35 mouse cellular contexts compared by ENCODE assay signal in the genomic region with DNA sequence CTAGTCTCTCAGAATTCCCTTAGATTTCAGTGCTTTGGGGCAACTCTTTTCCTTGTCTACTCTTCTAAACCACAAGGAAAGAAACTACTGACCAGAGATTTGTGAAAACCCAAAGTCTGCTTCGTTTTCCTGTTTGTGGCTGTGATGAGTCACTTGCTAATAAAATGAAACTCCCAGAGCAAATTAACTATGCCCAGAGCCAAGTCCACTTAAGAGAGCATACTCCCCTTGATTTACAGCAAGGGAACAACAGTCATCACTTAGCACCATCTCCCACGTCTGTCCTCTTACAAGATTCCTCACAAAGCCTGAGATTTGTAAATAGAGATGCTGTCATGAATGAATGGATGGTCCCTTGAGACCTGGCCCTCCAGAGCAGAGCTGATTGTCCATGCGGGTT. TPM values are rescaled to one million over a fixed set of nuclear protein-coding genes. Genes with fewer than 3 reads are reported as not detected.
DNase-seq lines count a peak whose midpoint lies in the region; ATAC-seq and TF ChIP-seq lines count a peak whose summit lies in the region.
"Had no signal": no experiment of that assay in that cellular context is flagged by ENCODE, and none has a peak within 500 bp of the region (broad histone marks: within the 10 kb centered on the region; RNA-seq: fewer than 3 reads in every experiment).

No protein-coding gene starts in this region.

- no peaks in the 10 kb centered on the region for H3K4me1 ChIP-seq in intestine, postnatal 0 days (replicated peaks; ENCODE audit: control insufficient read depth, insufficient read depth, low read length)
- no peaks in the 10 kb centered on the region for H3K4me1 ChIP-seq in midbrain, postnatal 0 days (ENCODE audit: insufficient read depth, low read length)
- H3K4me1 ChIP-seq: embryonic facial prominence, embryonic 15.5 days; forebrain, embryonic 12.5 days; hindbrain, embryonic 12.5 days; midbrain, embryonic 12.5 days had no signal

- no peaks in the 10 kb centered on the region for H3K9me3 ChIP-seq in intestine, postnatal 0 days (ENCODE audit: control insufficient read depth)
- no peaks in the 10 kb centered on the region for H3K9me3 ChIP-seq in midbrain, postnatal 0 days (ENCODE audit: low read length)
- H3K9me3 ChIP-seq: embryonic facial prominence, embryonic 10.5 days; embryonic facial prominence, embryonic 15.5 days; forebrain, embryonic 12.5 days; heart, embryonic 10.5 days; heart, embryonic 15.5 days; hindbrain, embryonic 12.5 days; kidney, embryonic 15.5 days; limb, embryonic 13.5 days; midbrain, embryonic 12.5 days had no signal

- H3K27me3 ChIP-seq in intestine, postnatal 0 days (replicated peaks; ENCODE audit: control insufficient read depth, insufficient read depth, low read length): no peaks in the 10 kb centered on the region
- no peaks in the 10 kb centered on the region for H3K27me3 ChIP-seq in midbrain, postnatal 0 days (ENCODE audit: insufficient read depth, low read length)
- H3K27me3 ChIP-seq: embryonic facial prominence, embryonic 15.5 days; forebrain, embryonic 12.5 days; heart, embryonic 15.5 days; hindbrain, embryonic 12.5 days; kidney, embryonic 15.5 days; limb, embryonic 13.5 days; midbrain, embryonic 12.5 days had no signal

- peak; percentile 16 for DNase-seq in gastrocnemius, adult 18-20 months (ENCODE audit: low spot score)
- DNase-seq in gastrocnemius, postnatal 10 days: no peak
- DNase-seq in kidney, postnatal 14 days: peak; percentile 21
- DNase-seq in kidney, postnatal 25 days: no peak
- peak; percentile 42 for DNase-seq in 416B (ENCODE audit: low read depth)
- DNase-seq in midbrain, postnatal 0 days (ENCODE audit: low spot score): no peak
- no peak for DNase-seq in heart, adult 18-20 months
- DNase-seq: adrenal gland, adult 2 months; adrenal gland, postnatal 36 days; cerebellum, adult 18-20 months; cerebellum, postnatal 10 days; kidney, adult 11 months; right cerebral cortex, postnatal 14 days; spleen, adult 18-20 months; thymus, adult 2 months; thymus, postnatal 36 days had no signal

- WGBS in intestine, postnatal 0 days: 30% methylated on average over 3 of the region's 3 CpGs
- WGBS in midbrain, postnatal 0 days: 57% methylated on average over 3 of the region's 3 CpGs

- H3K4me3 ChIP-seq in intestine, postnatal 0 days (ENCODE audit: low read depth, low read length): no peak overlapping the region
- no peak overlapping the region for H3K4me3 ChIP-seq in midbrain, postnatal 0 days (ENCODE audit: low read depth, low read length)
- H3K4me3 ChIP-seq: embryonic facial prominence, embryonic 10.5 days; embryonic facial prominence, embryonic 15.5 days; forebrain, embryonic 12.5 days; heart, embryonic 10.5 days; heart, embryonic 15.5 days; hindbrain, embryonic 12.5 days; kidney, embryonic 15.5 days; limb, embryonic 13.5 days; midbrain, embryonic 12.5 days had no signal

- no peak for TF ChIP-seq CTCF in intestine, postnatal 0 days (IDR thresholded peaks at IDR 0.05; ENCODE audit: low read depth)
- TF ChIP-seq CTCF in midbrain, postnatal 0 days (IDR thresholded peaks at IDR 0.05): no peak

- no peak overlapping the region for H3K27ac ChIP-seq in intestine, postnatal 0 days (ENCODE audit: low read depth, low read length)
- no peak overlapping the region for H3K27ac ChIP-seq in midbrain, postnatal 0 days (ENCODE audit: low read depth, low read length)
- H3K27ac ChIP-seq: embryonic facial prominence, embryonic 10.5 days; embryonic facial prominence, embryonic 15.5 days; forebrain, embryonic 12.5 days; heart, embryonic 10.5 days; hindbrain, embryonic 12.5 days; hindbrain, postnatal 0 days; kidney, embryonic 15.5 days; limb, embryonic 13.5 days; midbrain, embryonic 12.5 days had no signal

- H3K4me2 ChIP-seq in intestine, postnatal 0 days (replicated peaks; ENCODE audit: low read depth): no peak overlapping the region
- H3K4me2 ChIP-seq in midbrain, postnatal 0 days (ENCODE audit: low read depth, low read length, poor library complexity, severe bottlenecking): no peak overlapping the region
- H3K4me2 ChIP-seq: embryonic facial prominence, embryonic 15.5 days; forebrain, embryonic 12.5 days; heart, embryonic 15.5 days; hindbrain, embryonic 12.5 days; kidney, embryonic 15.5 days; limb, embryonic 13.5 days; liver, embryonic 11.5 days; midbrain, embryonic 12.5 days had no signal

- no peak overlapping the region for H3K9ac ChIP-seq in intestine, postnatal 0 days (ENCODE audit: low read depth, low read length)
- no peak overlapping the region for H3K9ac ChIP-seq in midbrain, postnatal 0 days (replicated peaks; ENCODE audit: low read length, poor library complexity, severe bottlenecking)
- H3K9ac ChIP-seq: embryonic facial prominence, embryonic 15.5 days; forebrain, embryonic 12.5 days; heart, embryonic 15.5 days; hindbrain, embryonic 12.5 days; kidney, embryonic 15.5 days; limb, embryonic 13.5 days; midbrain, embryonic 12.5 days had no signal

- no peaks in the 10 kb centered on the region for H3K36me3 ChIP-seq in intestine, postnatal 0 days (ENCODE audit: control insufficient read depth, insufficient read depth)
- no peaks in the 10 kb centered on the region for H3K36me3 ChIP-seq in midbrain, postnatal 0 days (ENCODE audit: insufficient read depth, low read length)
- H3K36me3 ChIP-seq: embryonic facial prominence, embryonic 10.5 days; embryonic facial prominence, embryonic 15.5 days; forebrain, embryonic 12.5 days; heart, embryonic 10.5 days; heart, embryonic 15.5 days; hindbrain, embryonic 12.5 days; kidney, embryonic 15.5 days; limb, embryonic 13.5 days; midbrain, embryonic 12.5 days had no signal

- peak; percentile 45; the same call in 1 of the 2 replicates for ATAC-seq in intestine, postnatal 0 days
- no peak for ATAC-seq in midbrain, postnatal 0 days (ENCODE audit: low FRiP score)
- ATAC-seq: activated CD4-positive, CD25-positive, alpha-beta regulatory T cell, adult 4 months; hindbrain, postnatal 0 days had no signal

RNA-seq across cellular contexts. Expression of a gene that starts 11.6 kb away (rescaled TPM):
- total RNA-seq in gastrocnemius, adult 18-20 months (2021): 1 to 10 TPM in 1 of 2 experiments, under 1 TPM in 1; 0.80 to 1.6 TPM
- not detected for total RNA-seq in gastrocnemius, postnatal 10 days (2021)
- polyA plus RNA-seq in intestine, postnatal 0 days (2015; fragmentation: Nextera tagmentation; extraction: Ambion mirVana): 17.0 and 20.1 TPM in 2 replicates
- 0.33 and 0.61 TPM in 2 replicates for total RNA-seq in midbrain, postnatal 0 days (2014; rRNA removed)
- 1.3 and 1.9 TPM in 2 replicates for polyA plus RNA-seq in midbrain, postnatal 0 days (2015; fragmentation: Nextera tagmentation; extraction: Ambion mirVana)
- 1 to 10 TPM; 2.3 to 9.9 TPM for total RNA-seq in heart, adult 18-20 months (2021)
- total RNA-seq: common myeloid progenitor, adult 5-6 weeks; hindbrain, postnatal 0 days; layer of hippocampus, adult 18-20 months; layer of hippocampus, postnatal 14 days; left cerebral cortex, postnatal 36 days; megakaryocyte, adult 5-6 weeks had no signal
- polyA plus RNA-seq: adrenal gland, adult 2 months; brain, embryonic 14.5 days; forebrain, embryonic 12.5 days; midbrain, embryonic 12.5 days had no signal

Comparison
In these comparisons a context has a peak if more than half of its experiments do, and no peak if none do; other contexts are left out.
1. DNase-seq: peak in gastrocnemius, adult 18-20 months (single experiment), kidney, postnatal 14 days (single experiment) and 416B (single experiment); none in gastrocnemius, postnatal 10 days (single experiment), kidney, postnatal 25 days (0 of 2), midbrain, postnatal 0 days (single experiment) and heart, adult 18-20 months (0 of 2).